Mouse (Mus musculus) gonadal fat pad, adult 2 months (tissue): ENCODE results near the gene 4930404N11Rik. TPM values are rescaled to one million over a fixed set of nuclear protein-coding genes. Genes with fewer than 3 reads are reported as not detected.

ENCODE experiments used
- polyA plus RNA-seq: library from polyadenylated mRNA; depleted of rRNA; stranded (reverse); fragments of >200 nt; gene quantifications from 2 replicates; pipeline ENCODE4 v1.2.3, GENCODE M21; 2012; rRNA removed

Gene 4930404N11Rik
- polyA plus RNA-seq, 1 experiment = 1.7 TPM

Other genes starting within 250 kb of the 4930404N11Rik start
- 30.0 and 49.1 TPM in 2 replicates for gene Zbtb7a, start 230.6 kb downstream of the 4930404N11Rik start, polyA plus RNA-seq
- gene Pias4, start 197.9 kb downstream of the 4930404N11Rik start, polyA plus RNA-seq = 31.5 and 32.8 TPM in 2 replicates
- gene Eef2, start 189.2 kb downstream of the 4930404N11Rik start, polyA plus RNA-seq = 1,971 and 2,241 TPM in 2 replicates
- gene Dapk3, start 182.8 kb downstream of the 4930404N11Rik start, polyA plus RNA-seq = 76.3 and 81.7 TPM in 2 replicates
- gene 4930442H23Rik, start 182.0 kb downstream of the 4930404N11Rik start, polyA plus RNA-seq = not detected in 2 replicates
- not detected in 2 replicates for gene Nmrk2, start 163.8 kb downstream of the 4930404N11Rik start, polyA plus RNA-seq
- gene Atcay, start 135.0 kb downstream of the 4930404N11Rik start, polyA plus RNA-seq = 0.03 TPM in 1 of 2 replicates, not detected in the other
- gene Zfr2, start 132.7 kb downstream of the 4930404N11Rik start, polyA plus RNA-seq = 17.9 and 20.9 TPM in 2 replicates
- 3.1 and 4.7 TPM in 2 replicates for gene Matk, start 112.9 kb downstream of the 4930404N11Rik start, polyA plus RNA-seq
- gene Mrpl54, start 98.9 kb downstream of the 4930404N11Rik start, polyA plus RNA-seq = 65.7 and 72.8 TPM in 2 replicates
- gene Apba3, start 98.9 kb downstream of the 4930404N11Rik start, polyA plus RNA-seq = 61.1 and 77.4 TPM in 2 replicates
- 21.4 and 29.9 TPM in 2 replicates for gene Tjp3, start 74.2 kb downstream of the 4930404N11Rik start, polyA plus RNA-seq
- 57.9 and 58.4 TPM in 2 replicates for gene Pip5k1c, start 72.9 kb downstream of the 4930404N11Rik start, polyA plus RNA-seq
- gene Cactin, start 44.7 kb downstream of the 4930404N11Rik start, polyA plus RNA-seq = 24.8 and 25.0 TPM in 2 replicates
- gene Tbxa2r, start 37.1 kb downstream of the 4930404N11Rik start, polyA plus RNA-seq = 8.3 and 9.3 TPM in 2 replicates
- 1.4 and 1.7 TPM in 2 replicates for gene Gipc3, start 22.6 kb downstream of the 4930404N11Rik start, polyA plus RNA-seq
- gene Hmg20b, start 15.3 kb downstream of the 4930404N11Rik start, polyA plus RNA-seq = 60.3 and 76.7 TPM in 2 replicates
- 29.8 and 39.5 TPM in 2 replicates for gene Mfsd12, start 8.3 kb downstream of the 4930404N11Rik start, polyA plus RNA-seq
- 48.7 and 59.7 TPM in 2 replicates for gene Fzr1, start 12.7 kb upstream of the 4930404N11Rik start, polyA plus RNA-seq
- 93.9 and 96.3 TPM in 2 replicates for gene Dohh, start 18.6 kb upstream of the 4930404N11Rik start, polyA plus RNA-seq
- 3.3 and 4.2 TPM in 2 replicates for gene Gm48551, start 18.6 kb upstream of the 4930404N11Rik start, polyA plus RNA-seq
- 3.1 and 5.6 TPM in 2 replicates for gene Gm48552, start 23.2 kb upstream of the 4930404N11Rik start, polyA plus RNA-seq
- gene Smim24, start 27.2 kb upstream of the 4930404N11Rik start, polyA plus RNA-seq = 28.6 and 32.6 TPM in 2 replicates
- gene Nfic, start 89.8 kb upstream of the 4930404N11Rik start, polyA plus RNA-seq = 33.6 and 61.6 TPM in 2 replicates
- 0.27 and 0.67 TPM in 2 replicates for gene Celf5, start 116.9 kb upstream of the 4930404N11Rik start, polyA plus RNA-seq
- 115 and 131 TPM in 2 replicates for gene Ncln, start 130.6 kb upstream of the 4930404N11Rik start, polyA plus RNA-seq
- 2.8 and 3.5 TPM in 2 replicates for gene S1pr4, start 134.3 kb upstream of the 4930404N11Rik start, polyA plus RNA-seq
- gene Gna15, start 158.4 kb upstream of the 4930404N11Rik start, polyA plus RNA-seq = 3.3 and 4.7 TPM in 2 replicates
- gene Gna11, start 179.4 kb upstream of the 4930404N11Rik start, polyA plus RNA-seq = 202 and 223 TPM in 2 replicates
- gene Aes, start 193.7 kb upstream of the 4930404N11Rik start, polyA plus RNA-seq = 651 and 877 TPM in 2 replicates
- gene Tle2, start 208.7 kb upstream of the 4930404N11Rik start, polyA plus RNA-seq = 75.0 and 107 TPM in 2 replicates
- 14.2 and 31.0 TPM in 2 replicates for gene Tle6, start 235.3 kb upstream of the 4930404N11Rik start, polyA plus RNA-seq
- gene BC025920, start 240.5 kb upstream of the 4930404N11Rik start, polyA plus RNA-seq = 1.2 and 1.7 TPM in 2 replicates